Mouse (Mus musculus): ENCODE data around the gene Crebbp.
"Not testable (repeated sequence)": the region's sequence is repeated elsewhere in the genome, so short reads cannot be mapped to it uniquely, and the experiment has no call there.

The Crebbp gene

GRCm38 (mm10) chr16:4160246-4160897, 53.4 kb downstream of the Crebbp start:
- DNase-seq (ENCODE audit: low spot score in 2 of 2) = no peak

- DNase-seq (ENCODE audit: low spot score in 2 of 2) = no peak
These were observed 60.7 kb downstream of the Crebbp start for GRCm38 (mm10) chr16:4153121-4153520.

DNA sequence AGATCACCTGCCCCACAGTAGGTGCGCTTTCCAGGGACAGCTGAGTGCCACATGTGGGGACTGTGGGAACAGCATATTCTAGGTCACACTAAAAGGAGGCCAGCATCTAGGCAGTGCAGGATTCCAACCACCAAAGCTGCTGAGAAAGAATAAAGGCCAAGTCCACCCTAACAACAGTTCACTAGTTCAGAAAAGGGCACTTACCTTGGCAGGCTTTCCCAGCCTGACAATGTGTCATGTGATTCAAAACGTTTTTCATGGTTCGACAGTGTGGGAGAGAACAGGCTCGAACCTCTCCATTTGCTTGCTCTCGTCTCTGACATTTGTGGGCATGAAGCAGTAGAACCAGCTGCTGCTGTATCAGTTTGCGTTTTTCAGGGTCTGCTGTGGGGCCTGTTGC, 75.3 kb downstream of the Crebbp start:
- DNase-seq (ENCODE audit: low spot score in 2 of 2) = no peak

- no peak for DNase-seq (ENCODE audit: low spot score in 2 of 2)
These were observed 80.0 kb downstream of the Crebbp start for GRCm38 (mm10) chr16:4133754-4134153.

GRCm38 (mm10) chr16:4128894-4129293, 84.9 kb downstream of the Crebbp start:
- no peak for DNase-seq (ENCODE audit: low spot score in 2 of 2)

DNA sequence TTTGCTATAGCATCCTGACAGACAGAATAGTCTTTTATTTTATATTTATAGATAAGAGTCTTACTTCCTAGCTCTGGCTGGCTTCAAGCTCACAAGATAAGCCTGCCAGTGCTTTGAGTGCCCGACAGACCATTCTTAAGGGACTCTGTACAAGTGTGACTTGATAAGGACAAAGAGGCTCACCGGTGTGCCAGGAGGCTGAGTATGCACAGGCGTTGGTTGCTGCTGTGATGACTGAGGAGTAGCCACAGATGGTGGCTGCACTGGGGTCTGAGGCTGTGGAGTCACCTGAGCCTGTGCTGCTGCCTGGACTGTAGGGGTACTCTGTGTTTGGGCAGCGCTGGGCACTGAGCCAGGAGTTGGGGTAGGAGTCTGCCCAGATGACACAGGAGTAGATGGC, 96.7 kb downstream of the Crebbp start:
- peak in 1 of 2 experiments; percentile 3 for DNase-seq (ENCODE audit: low spot score in 2 of 2)

DNA sequence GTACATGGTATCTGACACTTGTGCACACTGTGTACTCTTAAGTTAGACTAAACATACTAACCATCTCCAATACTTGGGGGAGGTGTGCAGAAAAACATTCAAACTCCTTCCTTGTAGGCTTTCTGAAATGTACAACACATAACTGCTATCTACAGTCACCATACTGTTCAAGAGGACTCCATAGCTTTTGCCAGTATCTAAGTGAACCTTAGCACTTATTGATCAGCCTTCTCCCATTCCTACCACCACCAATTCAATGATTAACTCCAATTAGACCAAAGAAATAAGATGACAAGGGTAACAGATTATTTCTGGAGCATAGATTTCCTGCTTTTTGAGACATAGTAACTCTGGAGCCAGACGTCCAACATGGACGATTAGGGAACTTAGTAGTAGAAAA, 113.4 kb downstream of the Crebbp start:
- no peak for DNase-seq (ENCODE audit: low spot score in 2 of 2)

- no peak for DNase-seq (ENCODE audit: low spot score in 2 of 2)
These were observed 116.3 kb downstream of the Crebbp start for GRCm38 (mm10) chr16:4097521-4097920.

GRCm38 (mm10) chr16:4096898-4097297, 116.9 kb downstream of the Crebbp start:
- DNase-seq (ENCODE audit: low spot score in 2 of 2) = no peak

- DNase-seq (ENCODE audit: low spot score in 2 of 2) = no peak
These were observed 117.7 kb downstream of the Crebbp start for GRCm38 (mm10) chr16:4096141-4096540.

- DNase-seq (ENCODE audit: low spot score in 2 of 2) = no peak
These were observed 126.4 kb downstream of the Crebbp start for GRCm38 (mm10) chr16:4087214-4087913.

DNA sequence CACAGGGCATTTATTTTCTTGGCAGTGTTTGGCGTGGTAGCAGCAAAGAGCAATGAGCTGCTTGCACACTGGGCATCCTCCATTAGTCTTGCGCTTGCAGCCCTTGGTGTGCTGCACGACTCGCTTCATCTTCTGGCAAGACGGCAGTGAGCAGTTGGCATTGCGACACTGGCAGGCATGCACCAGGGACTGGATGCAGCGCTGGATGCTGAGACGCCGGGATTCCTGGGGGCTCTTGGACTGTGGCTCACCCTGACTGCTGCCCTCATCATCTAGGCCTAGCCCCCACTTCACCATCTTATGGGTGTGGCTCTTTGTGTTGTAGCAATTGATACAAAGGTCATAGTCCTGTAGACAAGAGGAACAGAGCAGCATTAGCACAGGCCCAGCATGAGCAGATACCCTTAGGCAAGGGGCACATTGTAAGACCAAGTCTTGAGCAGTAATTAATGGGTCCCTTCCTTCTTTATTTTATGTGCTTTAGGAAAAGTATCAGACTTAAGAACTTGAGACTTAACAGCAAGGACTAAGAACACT, 127.9 kb downstream of the Crebbp start:
- no peak for DNase-seq (ENCODE audit: low spot score in 2 of 2)

GRCm38 (mm10) chr16:4085051-4085450, 128.7 kb downstream of the Crebbp start:
- no peak for DNase-seq (ENCODE audit: low spot score in 2 of 2)

- DNase-seq (ENCODE audit: low spot score in 2 of 2) = not testable (repeated sequence)
These were observed 133.4 kb downstream of the Crebbp start for GRCm38 (mm10) chr16:4080419-4080818.

GRCm38 (mm10) chr16:4079656-4080055, 134.1 kb downstream of the Crebbp start:
- DNase-seq (ENCODE audit: low spot score in 2 of 2) = no peak

DNA sequence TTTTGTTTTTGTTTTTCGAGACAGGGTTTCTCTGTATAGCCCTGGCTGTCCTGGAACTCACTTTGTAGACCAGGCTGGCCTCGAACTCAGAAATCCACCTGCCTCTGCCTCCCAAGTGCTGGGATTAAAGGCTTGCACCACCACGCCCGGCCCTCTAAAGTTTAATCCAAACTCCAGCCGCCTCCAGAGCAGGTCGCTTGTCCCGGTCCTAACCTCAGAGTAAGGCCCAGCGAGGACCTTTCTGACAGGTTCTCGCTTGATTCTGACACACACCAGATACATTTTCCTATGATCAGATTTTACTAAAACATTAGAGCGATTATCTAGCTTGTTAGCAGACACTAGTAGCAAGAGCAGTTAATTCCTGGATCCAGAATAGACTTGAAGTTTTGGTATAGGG, 135.5 kb downstream of the Crebbp start:
- not testable (repeated sequence) for DNase-seq (ENCODE audit: low spot score in 2 of 2)

- peak; percentile 88 to 91 for DNase-seq (ENCODE audit: low spot score in 2 of 2)
These were observed 136.3 kb downstream of the Crebbp start, which contains the start of gene Trap1 for GRCm38 (mm10) chr16:4077384-4078061. Gene Trap1 (minus strand): TSS chr16:4077827.

DNA sequence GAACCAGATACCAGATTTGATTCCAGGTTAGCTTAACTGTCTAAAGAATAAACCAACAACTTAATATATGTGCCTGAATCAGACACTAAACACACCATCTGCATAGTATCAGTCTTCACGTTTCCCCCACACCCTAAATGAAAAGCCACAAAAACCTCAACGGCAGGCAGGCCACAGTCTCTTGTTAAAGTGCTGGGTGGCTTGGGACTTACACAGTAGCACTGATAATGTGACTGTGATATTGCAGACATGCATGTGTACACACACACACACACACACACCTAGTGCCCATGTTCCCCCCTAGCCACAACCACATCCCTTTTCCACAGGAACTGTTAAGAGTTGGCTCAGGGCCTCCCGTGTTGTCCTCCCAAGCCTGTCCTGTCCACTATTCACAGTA, 139.0 kb downstream of the Crebbp start:
- no peak for DNase-seq (ENCODE audit: low spot score in 2 of 2)

- no peak for DNase-seq (ENCODE audit: low spot score in 2 of 2)
These were observed 139.5 kb downstream of the Crebbp start for GRCm38 (mm10) chr16:4074297-4074696.

- peak; percentile 50 to 58 for DNase-seq (ENCODE audit: low spot score in 2 of 2)
These were observed 145.2 kb downstream of the Crebbp start for GRCm38 (mm10) chr16:4068588-4068987.

GRCm38 (mm10) chr16:4064945-4065344, 148.9 kb downstream of the Crebbp start:
- DNase-seq (ENCODE audit: low spot score in 2 of 2) = no peak

DNA sequence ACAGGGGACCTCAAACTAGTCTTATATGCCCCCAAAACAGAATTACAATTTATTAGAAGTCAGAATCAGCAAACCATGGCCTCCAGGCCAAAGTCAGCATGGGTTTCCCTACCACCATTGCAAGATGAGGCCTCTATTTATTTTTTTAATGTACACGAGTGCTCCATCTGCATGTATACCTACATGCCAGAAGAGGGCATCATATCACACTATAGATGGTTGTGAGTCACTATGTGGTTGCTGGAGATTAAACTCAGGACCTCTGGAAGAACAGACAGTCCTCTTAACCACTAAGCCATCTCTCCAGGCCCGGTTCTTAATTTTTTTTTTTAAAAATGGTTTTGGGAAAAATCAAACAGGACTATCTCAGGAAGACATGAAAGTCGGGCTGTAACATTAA, 160.0 kb downstream of the Crebbp start:
- DNase-seq (ENCODE audit: low spot score in 2 of 2) = no peak

DNA sequence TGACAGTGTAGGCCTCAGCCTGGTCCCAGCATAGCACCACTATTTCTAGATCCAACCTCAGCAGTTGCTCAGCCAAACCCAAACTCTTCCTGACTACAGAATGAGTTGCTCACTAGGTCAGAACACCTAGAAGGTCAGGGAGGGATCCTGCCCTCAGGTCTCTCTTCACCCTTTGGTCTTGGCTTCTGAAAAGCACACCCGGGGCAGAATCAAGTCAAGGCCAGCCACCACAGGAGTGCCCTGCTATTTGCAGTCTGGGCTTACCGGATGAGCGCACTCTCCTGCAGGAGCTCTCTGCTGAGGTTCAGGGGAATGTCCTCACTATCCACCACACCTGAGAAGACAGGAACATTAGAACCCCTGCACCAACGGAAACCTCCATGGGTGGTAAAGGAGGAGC, 161.2 kb downstream of the Crebbp start:
- DNase-seq (ENCODE audit: low spot score in 2 of 2) = no peak
